Mouse (Mus musculus): ENCODE data around the gene Map1b.
A peak's percentile ranks its signal among the peaks of the same experiment; 100 is the strongest.

Map1b gene

GRCm38 (mm10) chr13:99528456-99528855 is 12.1 kb upstream of the Map1b start:
- no peak for DNase-seq (ENCODE audit: low spot score in 2 of 2)

DNA sequence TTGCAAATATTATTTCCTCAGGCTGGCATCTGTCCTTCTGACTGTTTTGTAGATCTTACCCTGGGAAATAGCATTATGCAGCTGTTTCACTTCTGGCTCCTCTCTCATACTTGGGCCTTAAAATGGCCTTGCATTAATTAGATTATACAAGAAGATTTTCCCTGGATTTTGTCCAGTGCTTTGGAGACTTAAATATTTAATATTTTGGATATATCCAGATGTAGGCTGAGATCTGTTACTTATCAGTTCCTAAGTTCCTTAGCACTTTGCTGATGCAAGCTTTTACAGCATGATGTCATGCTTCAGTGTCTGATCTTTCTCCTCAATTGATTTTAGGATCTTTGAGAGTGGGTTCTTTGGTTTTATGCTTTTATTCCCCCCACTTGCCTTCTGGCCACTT is 11.6 kb upstream of the Map1b start:
- no peak for DNase-seq (ENCODE audit: low spot score in 2 of 2)

- no peak for DNase-seq (ENCODE audit: low spot score in 2 of 2)
These were observed 9.2 kb upstream of the Map1b start for GRCm38 (mm10) chr13:99525491-99525890.

- DNase-seq (ENCODE audit: low spot score in 2 of 2), result no peak
These were observed 1.5 kb upstream of the Map1b start for GRCm38 (mm10) chr13:99517836-99518235.

- DNase-seq (ENCODE audit: low spot score in 2 of 2), result no peak
These were observed 448 bp downstream of the Map1b start for GRCm38 (mm10) chr13:99515736-99516447.

DNA sequence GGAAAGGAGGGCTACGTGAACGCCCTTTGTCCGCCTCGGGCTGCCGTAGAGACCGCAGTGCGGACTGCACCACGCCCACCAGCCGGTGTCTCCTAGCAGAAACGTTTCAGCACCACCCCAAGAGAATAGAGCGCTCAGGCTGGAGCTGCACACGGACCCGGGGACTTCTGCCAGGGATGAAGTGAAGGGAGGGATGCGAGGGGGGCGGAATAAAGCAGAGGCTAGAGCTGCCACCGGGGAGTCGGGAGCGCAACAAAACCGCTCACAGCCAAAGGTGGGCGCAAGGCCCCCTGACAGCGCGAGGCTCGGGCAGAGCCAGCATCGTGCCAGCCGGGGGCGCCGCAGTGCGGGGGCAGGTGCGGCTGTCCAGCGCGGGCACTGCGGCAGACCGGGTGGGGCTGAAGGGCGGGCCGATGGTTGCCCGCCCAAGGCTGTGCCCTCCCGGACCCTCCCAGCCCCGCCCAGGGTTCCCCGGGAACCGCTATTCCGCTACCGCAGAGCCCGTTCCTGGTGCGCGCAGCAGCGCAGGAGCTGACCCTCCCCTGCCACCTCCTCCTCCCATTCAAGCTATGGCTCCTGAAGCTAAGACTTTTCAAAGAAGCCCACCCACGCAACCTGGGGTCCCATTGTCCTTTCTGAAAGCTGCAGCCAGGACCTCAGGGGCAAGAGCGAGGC is 1.3 kb downstream of the Map1b start:
- DNase-seq (ENCODE audit: low spot score in 2 of 2), result peak; percentile 42 to 70

DNA sequence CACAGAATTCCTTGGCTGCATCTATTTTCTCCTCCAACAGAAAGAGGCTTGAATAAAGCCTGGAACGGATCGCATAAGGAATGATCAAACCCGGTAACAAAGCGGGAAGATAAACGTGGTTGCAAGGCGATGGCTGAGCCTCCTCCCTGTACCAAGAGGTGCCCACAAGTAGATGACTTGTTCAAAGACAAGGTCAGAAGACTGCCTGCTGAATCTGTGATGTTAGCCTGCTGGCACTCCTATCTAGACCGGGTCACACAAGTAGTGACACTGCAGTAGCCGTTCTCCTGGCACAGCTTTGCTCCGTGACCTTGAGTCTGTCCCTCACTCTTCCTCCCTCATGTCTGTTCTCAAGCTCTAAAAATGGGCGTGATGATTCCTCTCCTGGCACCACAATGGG is 2.4 kb downstream of the Map1b start:
- DNase-seq (ENCODE audit: low spot score in 2 of 2), result no peak

DNA sequence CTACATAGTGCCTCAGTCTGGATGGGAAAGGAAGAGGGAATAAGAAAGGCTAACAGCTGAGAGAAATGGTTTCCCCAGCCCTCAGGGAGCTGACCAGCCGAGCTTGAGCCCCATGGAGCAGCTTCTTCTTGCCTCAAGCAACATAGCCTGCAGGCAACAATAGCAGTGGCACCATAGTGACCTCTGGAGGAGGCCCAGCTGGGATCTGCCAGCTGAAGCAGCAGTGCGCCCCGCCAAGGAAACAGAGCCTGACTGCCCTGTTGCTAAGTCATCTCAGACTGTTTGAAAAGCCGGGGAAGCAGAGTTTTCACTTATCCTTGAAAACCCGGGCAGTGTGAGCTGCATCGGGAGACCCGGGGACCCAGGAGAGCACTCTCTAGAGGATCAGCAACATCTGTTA is 3.2 kb downstream of the Map1b start:
- peak; percentile 14 to 58 for DNase-seq (ENCODE audit: low spot score in 2 of 2)

DNA sequence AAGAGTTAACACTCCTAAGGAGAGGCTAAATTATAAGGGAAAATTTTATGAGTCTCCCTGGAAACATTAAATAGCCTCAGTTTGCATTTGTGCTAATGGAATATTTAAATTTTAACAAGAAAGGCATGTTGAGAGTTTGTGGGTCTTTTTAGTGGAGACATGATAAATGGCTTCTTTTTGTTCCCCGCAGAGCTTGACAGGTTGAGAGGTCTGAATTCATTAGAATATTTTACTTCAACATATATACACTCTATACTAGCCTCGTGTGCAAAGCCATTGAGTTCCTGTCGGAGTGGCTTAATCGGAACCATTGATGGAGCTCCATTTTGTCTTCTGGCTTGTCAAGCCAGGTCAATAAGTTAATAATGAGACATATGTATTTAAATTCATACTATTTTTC is 6.4 kb downstream of the Map1b start:
- DNase-seq (ENCODE audit: low spot score in 2 of 2), result no peak

- DNase-seq (ENCODE audit: low spot score in 2 of 2), result no peak
These were observed 9.8 kb downstream of the Map1b start for GRCm38 (mm10) chr13:99506580-99506962.

DNA sequence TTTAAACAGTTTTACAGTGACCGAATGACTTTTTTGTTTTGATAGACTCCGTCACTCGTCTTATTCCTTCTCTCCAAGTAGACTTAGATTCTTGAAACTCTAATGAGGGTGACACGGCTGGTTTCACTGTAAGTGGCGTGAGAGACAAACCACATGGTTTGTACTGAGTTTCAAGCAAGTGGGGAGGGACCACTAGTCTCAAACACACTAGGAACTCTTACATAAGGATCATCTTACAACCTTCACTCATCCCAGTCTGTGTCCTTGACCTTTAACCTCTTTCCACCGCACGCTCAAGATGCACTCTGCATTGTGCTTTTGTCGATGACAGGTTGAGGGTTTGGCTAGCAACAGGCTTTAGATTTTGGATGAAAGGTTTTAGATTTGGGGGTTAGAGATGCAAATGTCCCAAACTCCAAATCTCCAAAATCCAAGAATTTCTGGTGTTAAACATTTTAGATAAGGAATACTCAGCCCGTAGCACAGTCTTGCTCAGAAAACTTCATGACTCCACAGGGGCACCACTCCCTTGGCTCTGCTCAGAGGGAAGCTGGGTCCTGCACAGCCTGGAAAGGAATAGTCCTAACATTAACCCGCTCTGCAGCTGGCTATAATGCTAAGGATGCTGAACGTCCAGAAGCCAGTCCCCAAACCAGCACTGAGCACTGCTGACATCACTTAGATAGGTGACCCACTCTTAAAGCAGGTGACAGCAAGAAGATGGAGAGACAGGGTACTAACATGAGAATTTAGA is 10.3 kb downstream of the Map1b start:
- no peak for DNase-seq (ENCODE audit: low spot score in 2 of 2)

DNA sequence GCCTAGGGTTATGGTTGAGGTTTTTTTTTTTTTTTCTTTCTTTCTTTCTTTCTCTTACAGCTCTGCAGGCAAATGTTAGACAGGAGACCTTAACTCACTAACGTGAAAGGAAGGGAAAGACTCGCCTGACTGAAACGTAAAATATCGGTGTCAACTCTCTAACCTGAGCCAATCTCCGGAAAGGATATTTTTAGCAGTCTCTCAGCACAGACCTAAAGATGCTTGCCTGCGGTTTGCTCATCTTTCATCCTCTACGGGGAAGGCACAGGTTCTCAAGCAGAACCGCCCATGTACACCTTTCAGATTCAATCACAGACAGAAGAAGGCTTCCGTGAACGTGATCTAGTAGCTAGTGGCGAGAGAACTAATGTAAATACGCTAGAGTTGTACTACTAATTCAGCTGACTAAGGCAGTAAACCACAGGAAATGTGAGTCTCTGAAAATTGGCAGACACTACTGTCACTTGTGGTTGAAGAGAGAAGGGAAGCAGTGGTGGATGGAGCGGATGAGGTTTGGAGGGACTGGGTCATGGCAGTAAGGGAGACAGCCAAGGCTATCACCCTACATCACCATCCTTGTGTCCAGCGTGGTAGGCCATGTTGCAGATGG is 12.9 kb downstream of the Map1b start:
- DNase-seq (ENCODE audit: low spot score in 2 of 2), result no peak

GRCm38 (mm10) chr13:99502911-99503310 is 13.4 kb downstream of the Map1b start:
- DNase-seq (ENCODE audit: low spot score in 2 of 2), result no peak

- DNase-seq (ENCODE audit: low spot score in 2 of 2), result no peak
These were observed 14.1 kb downstream of the Map1b start for GRCm38 (mm10) chr13:99502126-99502744.

DNA sequence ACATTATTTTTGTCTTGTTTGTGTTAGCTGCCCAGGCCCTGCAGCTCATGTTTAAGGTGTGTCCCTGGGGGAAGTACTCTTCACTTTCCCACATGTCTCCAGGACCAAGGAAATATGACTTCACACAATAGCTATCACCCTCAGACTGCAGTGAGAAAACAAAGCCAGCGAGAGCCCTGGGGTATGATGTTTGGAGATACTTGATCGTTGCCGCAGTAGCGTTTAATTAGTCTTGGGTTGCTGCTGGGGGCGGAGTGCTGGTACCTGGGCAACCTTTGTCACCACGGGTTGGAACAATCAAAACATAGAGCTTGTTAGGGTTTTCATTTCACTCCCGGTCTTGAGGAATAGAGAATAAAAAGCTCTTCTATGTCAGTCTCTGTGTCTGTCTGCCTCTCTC is 14.9 kb downstream of the Map1b start:
- no peak for DNase-seq (ENCODE audit: low spot score in 2 of 2)

- DNase-seq (ENCODE audit: low spot score in 2 of 2), result no peak
These were observed 15.7 kb downstream of the Map1b start for GRCm38 (mm10) chr13:99500609-99501008.

- no peak for DNase-seq (ENCODE audit: low spot score in 2 of 2)
These were observed 16.6 kb downstream of the Map1b start for GRCm38 (mm10) chr13:99499764-99500163.

DNA sequence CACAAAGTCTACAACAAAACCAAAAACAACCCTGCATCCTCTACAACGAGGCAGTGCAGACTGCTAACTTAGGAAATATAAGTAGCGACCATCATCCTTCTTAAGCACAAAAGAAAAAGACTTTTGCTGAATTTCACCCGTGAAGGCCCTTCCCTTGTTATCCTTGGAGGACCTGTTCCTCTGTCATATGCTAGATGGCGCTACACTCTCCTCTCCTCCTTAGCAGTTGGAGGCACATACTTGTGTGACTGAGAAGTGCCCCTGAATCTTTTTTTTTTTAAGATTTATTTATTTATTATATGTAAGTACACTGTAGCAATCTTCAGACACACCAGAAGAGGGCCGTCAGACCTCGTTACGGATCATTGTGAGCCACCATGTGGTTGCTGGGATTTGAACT is 20.2 kb downstream of the Map1b start:
- DNase-seq (ENCODE audit: low spot score in 2 of 2), result no peak

- no peak for DNase-seq (ENCODE audit: low spot score in 2 of 2)
These were observed 21.9 kb downstream of the Map1b start for GRCm38 (mm10) chr13:99494416-99494815.

DNA sequence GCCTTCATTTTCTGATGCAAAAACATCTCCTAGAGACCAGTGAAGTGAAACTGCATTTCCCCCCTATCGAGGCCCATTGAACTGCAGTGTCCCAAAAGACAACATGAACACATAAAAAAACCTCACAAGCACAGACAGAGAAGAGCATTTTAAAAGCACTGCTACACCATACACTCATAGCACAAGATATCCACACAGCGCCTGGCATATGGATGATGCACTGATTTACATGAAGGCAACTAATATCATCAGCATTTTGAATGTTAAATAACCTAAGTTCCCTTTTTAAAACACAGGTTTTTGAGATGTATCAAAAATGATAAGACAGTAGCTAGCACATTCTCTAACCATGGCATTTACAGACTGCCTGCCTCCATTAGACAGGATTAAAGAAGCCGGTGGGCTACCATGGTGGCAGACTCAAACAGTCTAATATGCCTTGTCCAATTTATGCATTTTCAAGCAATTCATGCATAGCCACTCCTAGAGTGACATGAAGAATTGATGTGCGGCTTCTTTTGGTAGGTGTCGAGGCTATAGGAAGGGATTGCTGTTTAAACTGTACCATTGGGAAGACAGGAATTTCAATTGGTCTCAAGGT is 22.9 kb downstream of the Map1b start:
- DNase-seq (ENCODE audit: low spot score in 2 of 2), result no peak

DNA sequence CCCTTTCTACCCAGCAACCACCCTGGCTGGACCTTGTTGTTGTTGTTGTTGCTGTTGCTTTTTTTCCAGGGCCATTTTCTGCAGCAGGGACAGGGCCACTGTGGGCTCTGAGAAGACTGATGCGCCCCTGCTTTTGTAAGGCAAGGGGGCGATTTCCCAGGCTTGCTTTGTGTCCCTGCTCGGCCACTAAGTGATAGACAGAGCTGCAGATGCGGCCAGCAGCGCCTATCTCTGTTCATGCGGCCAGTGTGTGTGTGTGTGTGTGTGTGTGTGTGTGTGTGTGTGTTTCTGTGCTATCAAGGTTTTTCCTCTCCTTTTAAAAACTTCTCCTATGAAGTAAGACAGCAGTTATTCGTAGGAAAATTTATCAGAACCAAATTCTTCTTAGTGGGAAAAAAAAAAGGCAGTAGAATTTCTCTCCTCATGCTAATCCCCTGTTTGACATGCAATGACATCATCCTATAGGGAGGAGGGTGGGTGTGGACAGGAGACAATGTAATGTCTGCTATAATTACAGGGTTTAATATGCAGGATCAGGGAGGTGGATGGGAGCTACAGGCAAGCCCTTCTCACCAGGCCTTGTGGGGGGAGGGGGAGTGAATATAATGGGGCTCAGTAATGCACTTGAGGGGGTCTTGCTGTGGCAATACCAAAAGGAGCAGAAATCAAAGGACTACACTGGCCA is 23.6 kb downstream of the Map1b start:
- DNase-seq (ENCODE audit: low spot score in 2 of 2), result no peak
